Mouse (Mus musculus) ES-CJ7 (cell line): ENCODE results near the gene Col4a3.

Experiments used
- DNase-seq: peaks from one replicate; pipeline ENCODE4 v3.0.0; 2011; ENCODE audit warnings: low read depth, low spot score

The Col4a3 gene

GRCm38 (mm10) chr1:82686328-82686727, 99.6 kb downstream of the Col4a3 start:
- no peak for DNase-seq

GRCm38 (mm10) chr1:82686866-82687265, 100.1 kb downstream of the Col4a3 start:
- DNase-seq, result no peak

- DNase-seq, result no peak
These were observed 101.2 kb downstream of the Col4a3 start for GRCm38 (mm10) chr1:82687931-82688330.

GRCm38 (mm10) chr1:82695915-82696314, 109.2 kb downstream of the Col4a3 start:
- DNase-seq, result no peak

- DNase-seq, result no peak
These were observed 131.2 kb downstream of the Col4a3 start for GRCm38 (mm10) chr1:82717816-82718512.

GRCm38 (mm10) chr1:82724339-82725025, 137.8 kb downstream of the Col4a3 start, which contains the start of gene Mff:
Gene Mff (plus strand): TSS chr1:82724890.
- DNase-seq, result peak; percentile 99

- peak; percentile 38 for DNase-seq
These were observed 138.5 kb downstream of the Col4a3 start for GRCm38 (mm10) chr1:82725026-82725874.

GRCm38 (mm10) chr1:82725875-82726185, 139.1 kb downstream of the Col4a3 start:
- DNase-seq, result no peak

GRCm38 (mm10) chr1:82726482-82726881, 139.8 kb downstream of the Col4a3 start:
- no peak for DNase-seq

GRCm38 (mm10) chr1:82733357-82733756, 146.6 kb downstream of the Col4a3 start:
- DNase-seq, result no peak

- no peak for DNase-seq
These were observed 151.3 kb downstream of the Col4a3 start for GRCm38 (mm10) chr1:82738066-82738465.

GRCm38 (mm10) chr1:82741539-82741938, 154.8 kb downstream of the Col4a3 start:
- no peak for DNase-seq

- no peak for DNase-seq
These were observed 157.2 kb downstream of the Col4a3 start for GRCm38 (mm10) chr1:82743962-82744361.

- no peak for DNase-seq
These were observed 159.7 kb downstream of the Col4a3 start for GRCm38 (mm10) chr1:82746408-82746807.

GRCm38 (mm10) chr1:82747714-82748452, 161.2 kb downstream of the Col4a3 start:
- DNase-seq, result no peak

GRCm38 (mm10) chr1:82759520-82759919, 172.8 kb downstream of the Col4a3 start:
- peak; percentile 63 for DNase-seq

- no peak for DNase-seq
These were observed 174.9 kb downstream of the Col4a3 start for GRCm38 (mm10) chr1:82761454-82762169.

- DNase-seq, result peak; percentile 34
These were observed 175.6 kb downstream of the Col4a3 start for GRCm38 (mm10) chr1:82762274-82762673.

GRCm38 (mm10) chr1:82766227-82766626, 179.5 kb downstream of the Col4a3 start:
- no peak for DNase-seq

- DNase-seq, result no peak
These were observed 179.9 kb downstream of the Col4a3 start for GRCm38 (mm10) chr1:82766641-82767040.

GRCm38 (mm10) chr1:82768269-82768668, 181.5 kb downstream of the Col4a3 start, which contains the start of gene Tm4sf20:
Gene Tm4sf20 (minus strand): TSS chr1:82768461.
- no peak for DNase-seq
